In the genomic region with DNA sequence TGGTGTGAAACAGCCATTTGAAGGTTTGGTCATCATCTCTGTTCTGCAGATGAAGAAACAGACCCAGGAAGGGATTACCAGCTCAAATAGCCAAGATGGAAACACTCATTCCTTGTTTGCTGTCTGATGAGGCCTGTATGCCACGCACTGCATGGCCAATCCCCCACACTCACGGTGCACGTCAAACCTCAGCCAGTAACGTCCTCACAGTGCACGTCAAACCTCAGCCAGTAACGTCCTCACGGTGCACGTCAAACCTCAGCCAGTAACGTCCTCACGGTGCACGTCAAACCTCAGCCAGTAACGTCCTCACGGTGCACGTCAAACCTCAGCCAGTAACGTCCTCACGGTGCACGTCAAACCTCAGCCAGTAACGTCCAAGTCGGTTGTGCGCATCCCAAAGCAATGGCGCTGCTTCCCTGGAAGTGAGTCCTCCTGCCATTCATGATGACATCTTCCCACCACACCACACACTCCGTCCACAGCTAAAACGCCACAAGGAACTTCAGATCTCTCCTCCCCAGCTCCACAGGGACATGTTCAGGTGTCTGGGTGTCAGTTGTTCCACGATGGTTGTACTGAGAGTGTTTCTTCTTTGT, we compare ENCODE assay signal across 17 mouse cellular contexts.
"Had no signal": no experiment of that assay in that cellular context is flagged by ENCODE, and none has a peak within 500 bp of the region (broad histone marks: within the 10 kb centered on the region; RNA-seq: fewer than 3 reads in every experiment).

No protein-coding gene starts in this region.

- H3K4me1 ChIP-seq: stomach, embryonic 15.5 days had no signal

- H3K27me3 ChIP-seq: neural tube, embryonic 12.5 days; neural tube, embryonic 13.5 days; neural tube, embryonic 15.5 days; stomach, embryonic 15.5 days had no signal

- H3K27ac ChIP-seq: neural tube, embryonic 12.5 days; neural tube, embryonic 13.5 days; neural tube, embryonic 15.5 days; stomach, embryonic 15.5 days; stomach, postnatal 0 days had no signal

- H3K9me3 ChIP-seq: neural tube, embryonic 12.5 days; neural tube, embryonic 13.5 days; neural tube, embryonic 15.5 days; stomach, embryonic 15.5 days had no signal

- H3K4me3 ChIP-seq: neural tube, embryonic 12.5 days; neural tube, embryonic 13.5 days; neural tube, embryonic 15.5 days; stomach, embryonic 15.5 days had no signal

- DNase-seq: retina, postnatal 1 day; right cerebral cortex, adult 18-20 months; right cerebral cortex, postnatal 14 days; right cerebral cortex, postnatal 25 days; right cerebral cortex, postnatal 4 days; spleen, adult 18-20 months; thymus, adult 18-20 months; thymus, adult 2 months; thymus, postnatal 14 days; thymus, postnatal 25 days; thymus, postnatal 36 days; thymus, postnatal 4 days had no signal

- H3K36me3 ChIP-seq: neural tube, embryonic 12.5 days; neural tube, embryonic 13.5 days; neural tube, embryonic 15.5 days; stomach, embryonic 15.5 days had no signal
